Mouse (Mus musculus) small intestine, adult 2 months (tissue): ENCODE results near the gene Ptprj.

Experiments used
- CTCF ChIP-seq: fragments of 200-500 bp; IDR thresholded peaks from 2 replicates; pipeline ENCODE4 v1.5.1; 2012; ENCODE audit warnings: low read depth, mild to moderate bottlenecking, control low read depth, inconsistent platforms, low read length, moderate library complexity, mixed read lengths; ENCODE audit not compliant: insufficient replicate concordance, insufficient read length; ENCODE audit errors: extremely low read depth
- POLR2A ChIP-seq: fragments of 200-500 bp; IDR thresholded peaks from 2 replicates; pipeline ENCODE4 v1.6.1; 2012; ENCODE audit warnings: low read depth, mild to moderate bottlenecking, control low read depth, inconsistent platforms, low read length, moderate library complexity

- TF ChIP-seq CTCF (no peak), POLR2A (no peak)
Observed at GRCm38 (mm10) chr2:90543106-90543702, 37.2 kb downstream of the Ptprj start.
